Mouse (Mus musculus): ENCODE measurements around the gene F12.
"Not testable (repeated sequence)": the region's sequence is repeated elsewhere in the genome, so short reads cannot be mapped to it uniquely, and the experiment has no call there.

The F12 gene

GRCm38 (mm10) chr13:55449679-55450441 is 23.3 kb upstream of the F12 start:
- no peak for DNase-seq (ENCODE audit: low spot score)

- no peak for DNase-seq (ENCODE audit: low spot score)
Observed at GRCm38 (mm10) chr13:55449205-55449604, 22.6 kb upstream of the F12 start.

GRCm38 (mm10) chr13:55448131-55448530 is 21.5 kb upstream of the F12 start:
- DNase-seq (ENCODE audit: low spot score) = no peak

GRCm38 (mm10) chr13:55447543-55447943 is 20.9 kb upstream of the F12 start:
- no peak for DNase-seq (ENCODE audit: low spot score)

DNA sequence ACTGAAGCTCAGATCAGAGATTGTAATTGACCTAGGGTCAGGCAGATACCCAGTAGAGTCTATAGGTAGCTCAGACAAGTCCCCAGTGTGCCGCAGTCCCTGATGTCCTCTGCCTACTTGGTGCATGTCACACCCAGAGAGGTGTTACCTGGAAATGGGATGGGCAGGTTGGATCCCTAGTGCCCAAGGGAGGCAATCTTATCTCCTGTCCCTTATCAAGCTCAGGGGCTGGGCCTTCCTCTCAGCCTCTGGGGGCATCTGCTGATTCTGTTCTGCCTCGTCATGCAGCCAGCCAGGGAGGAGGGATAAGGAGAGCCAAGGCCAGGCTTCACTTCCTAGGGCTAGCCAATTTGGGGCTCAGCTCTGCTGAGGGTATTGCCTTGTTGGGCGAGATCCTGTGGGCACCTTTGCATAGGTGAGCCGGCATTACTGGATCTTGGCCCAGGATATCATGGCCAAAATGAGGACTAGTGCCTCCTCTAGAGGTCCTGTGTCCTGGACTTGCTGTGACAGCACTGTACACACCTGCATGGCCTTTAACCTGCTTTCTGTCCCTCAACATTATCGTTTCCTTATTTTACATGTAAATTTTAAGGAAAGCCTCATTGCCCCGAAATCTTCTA is 20.0 kb upstream of the F12 start:
- no peak for DNase-seq (ENCODE audit: low spot score)

GRCm38 (mm10) chr13:55445361-55446091 is 18.9 kb upstream of the F12 start:
- no peak for DNase-seq (ENCODE audit: low spot score)

GRCm38 (mm10) chr13:55444937-55445315 is 18.3 kb upstream of the F12 start, which contains the start of gene Grk6:
Grk6 (plus strand) TSS chr13:55445072.
- DNase-seq (ENCODE audit: low spot score) = peak; percentile 98

DNA sequence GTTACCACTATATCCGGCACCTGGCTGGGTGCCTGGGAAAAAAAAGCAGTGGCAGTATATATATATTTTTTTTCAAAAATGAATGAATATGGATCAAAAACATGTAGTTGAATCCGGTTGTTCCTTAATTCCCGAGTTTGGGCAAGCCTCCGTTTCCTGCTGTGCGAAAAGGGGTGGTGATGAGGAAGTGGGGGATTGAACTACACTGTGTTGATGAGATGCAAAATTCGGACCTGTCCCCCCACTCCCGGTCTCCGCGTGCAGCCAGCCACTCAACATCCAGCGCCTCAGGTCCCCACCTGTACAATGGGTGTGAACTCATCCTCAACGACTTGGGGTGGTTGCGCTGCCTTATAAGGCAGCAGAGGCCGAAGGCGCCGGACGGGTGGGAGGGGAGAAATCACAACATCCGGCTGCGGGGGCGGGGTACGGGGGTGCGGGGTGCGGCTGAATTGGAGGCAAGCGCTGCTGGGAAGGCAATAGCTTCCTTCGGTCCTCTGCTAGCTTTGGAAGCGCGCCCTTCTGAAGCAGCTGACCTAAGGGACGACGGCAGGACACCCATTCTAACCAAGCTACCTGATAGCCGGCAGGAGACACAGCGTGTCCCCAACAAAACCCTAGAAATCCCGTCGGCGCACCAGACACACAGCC is 17.8 kb upstream of the F12 start:
- DNase-seq (ENCODE audit: low spot score) = no peak

DNA sequence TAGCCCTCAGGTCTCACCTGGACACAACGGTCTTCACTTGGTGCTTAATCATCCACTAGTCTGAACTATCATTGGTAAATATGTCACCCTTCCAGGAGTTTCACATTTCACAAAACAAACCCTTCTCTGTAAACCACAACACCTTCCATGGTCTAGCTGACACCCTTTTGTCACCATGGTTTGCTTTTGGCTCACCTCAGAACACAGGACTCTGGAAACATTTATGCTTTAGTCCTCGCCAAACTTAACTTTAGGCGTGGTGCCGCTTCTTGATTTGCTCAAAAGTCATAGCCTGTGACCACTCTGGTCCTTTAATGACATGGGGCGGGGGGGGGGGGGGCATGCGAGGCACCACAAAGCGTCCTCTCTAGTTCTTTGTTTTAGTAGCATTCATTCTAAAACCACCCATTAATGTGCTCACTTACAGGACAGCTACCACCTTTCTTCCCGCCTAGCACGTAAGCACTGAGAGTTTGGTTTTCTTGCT is 17.2 kb upstream of the F12 start:
- no peak for DNase-seq (ENCODE audit: low spot score)

- not testable (repeated sequence) for DNase-seq (ENCODE audit: low spot score)
Observed at GRCm38 (mm10) chr13:55437111-55437629, 10.6 kb upstream of the F12 start.

GRCm38 (mm10) chr13:55431889-55432685 is 5.5 kb upstream of the F12 start:
- DNase-seq (ENCODE audit: low spot score) = no peak

GRCm38 (mm10) chr13:55430566-55430965 is 4.0 kb upstream of the F12 start:
- DNase-seq (ENCODE audit: low spot score) = no peak

- DNase-seq (ENCODE audit: low spot score) = no peak
Observed at GRCm38 (mm10) chr13:55429226-55429888, 2.8 kb upstream of the F12 start.

DNA sequence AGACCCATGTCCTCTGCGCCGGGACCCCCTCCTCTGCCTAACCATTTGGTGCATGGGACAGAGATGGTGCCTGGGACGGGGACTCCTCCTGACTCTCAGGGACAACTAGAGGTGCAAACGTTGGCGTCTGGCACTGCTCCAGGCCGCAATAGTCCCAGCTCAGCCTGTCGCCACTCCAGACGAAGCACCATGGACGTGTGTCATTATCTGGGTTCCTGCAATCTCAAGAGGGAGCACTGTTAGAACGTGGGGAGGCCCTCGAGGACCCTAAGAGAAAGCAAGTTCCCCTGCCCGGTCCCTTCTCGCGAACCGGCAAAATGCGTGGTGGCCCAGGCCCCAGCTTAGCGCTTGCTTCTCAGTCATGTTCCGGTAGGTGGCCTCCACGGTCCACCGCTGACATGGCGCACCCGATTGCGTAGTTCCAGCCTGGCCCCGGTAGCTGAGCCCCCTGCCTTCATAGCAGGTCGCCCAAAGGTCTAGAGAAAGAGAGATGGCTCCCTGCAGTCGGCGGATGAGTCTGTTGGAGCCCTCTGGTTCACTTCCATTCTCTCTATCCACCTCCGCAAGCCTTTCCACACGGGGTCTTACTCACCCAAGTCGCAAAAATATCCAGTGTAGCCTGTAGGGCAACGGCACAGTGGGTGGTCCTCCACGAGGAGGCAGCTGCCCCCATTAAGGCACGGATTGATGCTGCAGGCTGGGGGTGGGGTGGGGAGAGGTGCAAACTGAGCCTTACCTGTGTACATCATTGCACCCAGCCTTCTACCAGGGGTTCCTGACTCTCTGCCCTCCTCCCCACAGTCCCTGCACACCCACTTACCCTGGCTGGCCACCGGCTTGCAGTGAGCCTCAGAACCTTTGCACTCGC is 5.4 kb downstream of the F12 start:
- DNase-seq (ENCODE audit: low spot score) = peak; percentile 56

DNA sequence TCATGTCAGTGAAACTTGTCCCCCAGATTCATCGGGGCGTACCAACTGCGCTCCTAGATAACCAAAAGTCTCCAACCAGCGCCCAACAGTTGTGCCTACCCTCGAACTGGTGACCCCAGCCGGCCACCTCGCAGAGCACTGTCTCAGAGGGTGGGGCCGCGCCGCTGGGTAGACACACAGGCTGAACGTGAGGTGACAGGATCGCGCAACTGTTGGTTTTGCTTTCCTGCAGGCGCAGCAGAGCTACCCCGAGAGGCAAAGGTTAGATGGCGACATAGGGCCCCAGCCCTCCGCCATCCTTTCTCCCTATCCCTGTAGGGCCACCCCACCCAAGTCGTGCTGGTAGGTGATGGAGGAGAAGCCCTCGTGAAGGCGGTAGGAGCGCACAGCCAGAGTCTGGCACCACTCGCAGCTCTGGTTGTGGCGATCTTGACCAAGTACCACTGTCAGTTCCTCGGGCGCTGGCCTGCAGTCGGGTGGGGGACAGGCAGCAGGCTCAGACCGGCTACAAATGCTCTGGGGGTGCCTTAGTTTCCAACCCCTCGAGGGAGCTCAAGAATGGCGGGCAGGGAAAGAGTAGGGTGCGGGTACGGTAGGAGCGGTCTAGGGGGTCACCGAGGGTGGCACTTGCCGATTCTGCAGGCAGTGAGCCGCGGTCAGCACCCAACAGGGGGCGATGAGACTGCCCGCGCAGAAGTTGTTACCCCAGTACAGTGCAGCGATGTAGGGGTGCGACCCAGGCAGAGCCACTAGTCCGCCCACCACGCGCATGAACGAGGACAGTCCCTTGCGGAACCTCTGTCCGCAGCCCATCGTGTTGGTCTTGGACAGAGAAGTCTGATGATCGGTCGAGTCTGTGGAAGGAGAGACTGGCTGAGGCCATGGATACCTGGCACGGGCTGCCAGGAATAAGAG is 6.3 kb downstream of the F12 start:
- DNase-seq (ENCODE audit: low spot score) = no peak

DNA sequence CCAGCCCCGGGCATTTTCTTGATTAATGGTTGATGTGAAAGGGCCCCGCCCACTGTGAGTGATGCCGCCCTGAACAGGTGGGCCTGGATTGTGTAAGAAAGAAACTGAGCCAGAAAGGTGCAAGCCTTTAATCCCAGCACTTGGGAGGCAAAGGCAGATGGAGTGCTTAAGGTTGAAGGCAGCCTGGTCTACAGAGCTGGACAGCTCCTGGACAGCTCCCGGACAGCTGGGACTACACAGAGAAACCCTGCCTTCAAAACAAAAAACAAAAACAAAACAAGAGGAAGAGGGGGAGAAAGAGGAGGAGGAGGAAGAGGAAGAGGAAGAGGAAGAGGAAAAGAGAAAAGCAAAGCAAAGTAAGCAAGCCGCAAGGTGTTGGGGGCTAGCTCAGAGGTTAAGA is 7.5 kb downstream of the F12 start:
- DNase-seq (ENCODE audit: low spot score) = no peak

DNA sequence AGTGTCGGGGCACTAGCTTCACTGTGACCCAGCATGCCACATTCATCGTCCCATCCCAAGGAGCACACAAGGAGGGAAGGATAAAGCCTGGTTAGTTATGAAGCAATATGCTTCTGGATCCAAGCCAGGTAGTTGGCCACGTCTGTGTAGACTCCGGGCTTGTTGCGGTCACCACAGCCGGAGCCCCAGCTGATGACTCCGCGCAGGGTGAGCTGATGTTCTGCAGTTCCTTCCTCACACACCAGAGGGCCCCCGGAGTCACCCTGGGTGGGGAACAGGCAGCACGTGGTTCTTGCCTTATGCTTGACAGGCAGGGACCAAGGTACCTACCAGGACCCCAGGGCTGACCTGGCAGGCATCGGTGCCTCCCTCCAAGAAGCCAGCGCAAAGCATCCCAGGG is 8.6 kb downstream of the F12 start:
- DNase-seq (ENCODE audit: low spot score) = peak; percentile 85

- peak; percentile 27 for DNase-seq (ENCODE audit: low spot score)
Observed at GRCm38 (mm10) chr13:55414743-55415380, 11.7 kb downstream of the F12 start, which contains the start of gene Pfn3. Pfn3 (minus strand) TSS chr13:55415232.

Measured in ovary, postnatal 14 days (tissue).